Mouse (Mus musculus) neural tube, embryonic 15.5 days (tissue): ENCODE measurements around the gene Cdrt4. TPM values are rescaled to one million over a fixed set of nuclear protein-coding genes. Genes with fewer than 3 reads are reported as not detected.

ENCODE experiments used
- ATAC-seq: fragments of 200-750 bp; cut with Nextera tagmentation; 2 replicates; pipeline ENCODE4 v1.8.0; 2017; ENCODE audit warnings: mild to moderate bottlenecking, moderate TSS enrichment, moderate library complexity; ENCODE audit not compliant: low FRiP score
- H3K27ac ChIP-seq: fragments of 300-500 bp; sonication (generic); replicated peaks from 2 replicates; pipeline ENCODE4 v1.5.1; 2015; ENCODE audit warnings: mild to moderate bottlenecking, inconsistent platforms
- H3K27me3 ChIP-seq: fragments of 300-500 bp; sonication (generic); replicated peaks from 2 replicates; pipeline ENCODE4 v1.6.1; 2015; ENCODE audit warnings: inconsistent platforms
- H3K36me3 ChIP-seq: fragments of 300-500 bp; sonication (generic); 2 replicates; pipeline ENCODE4 v1.6.1; 2015; ENCODE audit warnings: inconsistent platforms
- H3K4me1 ChIP-seq: fragments of 300-500 bp; sonication (generic); 2 replicates; pipeline ENCODE4 v1.6.1; 2015; ENCODE audit warnings: inconsistent platforms
- H3K4me2 ChIP-seq: fragments of 300-500 bp; sonication (generic); 2 replicates; pipeline ENCODE4 v1.6.1; 2015; ENCODE audit warnings: inconsistent platforms, mild to moderate bottlenecking, moderate library complexity
- H3K4me3 ChIP-seq: fragments of 300-500 bp; sonication (generic); replicated peaks from 2 replicates; pipeline ENCODE4 v1.5.1; 2015; ENCODE audit warnings: mild to moderate bottlenecking, inconsistent platforms
- H3K9ac ChIP-seq: fragments of 300-500 bp; sonication (generic); replicated peaks from 2 replicates; pipeline ENCODE4 v1.6.1; 2015; ENCODE audit warnings: mild to moderate bottlenecking, inconsistent platforms
- H3K9me3 ChIP-seq: fragments of 300-500 bp; sonication (generic); replicated peaks from 2 replicates; pipeline ENCODE4 v1.6.1; 2016; ENCODE audit warnings: inconsistent platforms
- WGBS: fragments of 180-500 bp; shearing (Covaris S2); methylation state at CpG from one replicate; pipeline ENCODE4 v1.1.7; 2015; ENCODE audit warnings: mixed read lengths; 5-methylcytosine and 5-hydroxymethylcytosine counted together
- polyA plus RNA-seq: library from polyadenylated mRNA; unstranded; fragments of >200 nt; fragmentation: Nextera tagmentation; extraction: Ambion mirVana; gene quantifications from 2 replicates; pipeline ENCODE4 v1.2.1, GENCODE M21; 2015

Gene Cdrt4
- polyA plus RNA-seq, 1 experiment from 2014 or later, result not detected

DNA sequence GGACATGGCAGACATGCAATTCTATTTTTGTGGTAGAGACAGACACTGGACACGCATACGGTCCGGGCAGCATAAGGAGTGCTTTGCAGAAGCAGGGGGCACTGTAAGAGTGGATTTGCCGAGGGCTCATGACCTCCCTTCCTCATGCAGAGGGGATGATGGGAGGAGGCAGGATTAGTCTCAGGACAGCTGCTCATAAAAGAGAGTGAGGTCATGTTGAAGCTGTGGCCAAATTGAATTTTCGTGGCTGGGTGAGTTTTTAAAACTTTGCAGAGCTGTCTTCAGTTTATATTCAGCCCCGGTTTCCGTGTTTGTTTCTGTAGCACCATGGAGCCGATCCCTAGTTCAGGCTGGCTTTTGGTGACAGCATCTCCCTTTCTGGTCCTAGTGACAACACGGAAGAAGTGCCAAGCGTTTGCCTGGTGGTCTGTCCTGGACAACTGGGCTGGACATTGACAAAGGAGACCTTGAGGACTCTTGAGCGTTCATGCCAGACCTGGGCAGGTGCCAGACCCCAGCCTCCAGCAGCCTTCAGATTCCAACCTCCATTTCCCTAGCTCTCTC lies 46.8 kb downstream of the Cdrt4 start:
- peak; percentile 38; the same call in 1 of the 2 replicates for ATAC-seq
- Histone ChIP-seq H3K27me3 (no peaks in the 10 kb centered on the region), H3K4me3 (no peak overlapping the region), H3K9me3 (no peaks in the 10 kb centered on the region), H3K9ac (no peak overlapping the region), H3K27ac (peak overlapping the region; percentile 58), H3K36me3 (no peaks in the 10 kb centered on the region), H3K4me2 (no peak overlapping the region), H3K4me1 (peaks cover 16% of the 10 kb centered on the region)
- WGBS, result 38% methylated on average over 11 of the region's 11 CpGs

DNA sequence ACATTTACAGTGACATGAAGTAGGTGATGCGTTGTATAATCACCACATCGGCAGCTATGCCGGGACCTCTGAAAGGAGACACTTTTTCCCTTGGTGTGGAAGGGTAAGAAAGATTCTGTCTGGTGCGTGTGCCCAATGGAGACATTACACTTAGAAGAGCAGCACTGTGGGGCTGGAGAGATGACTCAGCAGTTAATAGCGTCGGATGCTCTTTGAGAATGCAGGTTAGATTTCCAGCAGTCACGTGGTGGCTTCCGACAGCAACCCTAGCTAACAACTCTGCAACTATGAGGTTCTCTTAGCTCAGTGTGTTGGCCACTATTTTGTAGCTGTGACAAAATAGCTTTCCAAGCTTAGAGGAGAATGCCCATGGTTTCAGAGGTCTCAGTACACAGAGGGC lies 49.1 kb downstream of the Cdrt4 start:
- 95% methylated on average over 8 of the region's 8 CpGs for WGBS
- H3K9ac ChIP-seq, result no peak overlapping the region
- no peak overlapping the region for H3K27ac ChIP-seq
- H3K36me3 ChIP-seq, result no peaks in the 10 kb centered on the region
- no peaks in the 10 kb centered on the region for H3K27me3 ChIP-seq
- ATAC-seq, result no peak
- H3K4me1 ChIP-seq, result peaks cover 16% of the 10 kb centered on the region
- H3K4me3 ChIP-seq, result no peak overlapping the region
- no peak overlapping the region for H3K4me2 ChIP-seq
- H3K9me3 ChIP-seq, result no peaks in the 10 kb centered on the region

DNA sequence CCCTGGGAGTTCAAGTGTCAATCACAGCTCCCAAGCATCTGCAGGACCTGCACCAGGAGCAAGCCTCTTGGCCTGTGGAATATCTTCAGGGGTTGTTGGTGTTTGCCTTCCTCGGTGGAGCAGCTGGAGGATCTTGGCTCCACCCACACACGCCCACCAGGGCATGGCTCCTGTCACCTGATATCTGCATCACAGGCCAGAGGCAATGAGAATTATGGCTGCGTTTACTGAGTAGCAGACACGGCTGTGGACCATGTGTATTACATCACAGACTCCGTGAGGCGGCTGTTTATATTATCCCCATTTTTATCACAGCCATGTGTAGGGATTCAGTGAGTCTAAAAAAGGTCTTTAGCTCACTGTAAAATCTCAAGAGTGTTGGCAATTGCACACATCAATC lies 53.6 kb downstream of the Cdrt4 start:
- no peak overlapping the region for H3K4me2 ChIP-seq
- no peak overlapping the region for H3K4me3 ChIP-seq
- H3K9ac ChIP-seq, result no peak overlapping the region
- no peaks in the 10 kb centered on the region for H3K4me1 ChIP-seq
- WGBS, result 57% methylated on average over 6 of the region's 6 CpGs
- no peak overlapping the region for H3K27ac ChIP-seq
- no peaks in the 10 kb centered on the region for H3K27me3 ChIP-seq
- ATAC-seq, result no peak
- no peaks in the 10 kb centered on the region for H3K9me3 ChIP-seq
- no peaks in the 10 kb centered on the region for H3K36me3 ChIP-seq

- no peak for ATAC-seq
- H3K27ac ChIP-seq, result no peak overlapping the region
- WGBS, result 90% methylated on average over 5 of the region's 5 CpGs
- no peaks in the 10 kb centered on the region for H3K4me1 ChIP-seq
- H3K9ac ChIP-seq, result no peak overlapping the region
- H3K27me3 ChIP-seq, result no peaks in the 10 kb centered on the region
- H3K4me3 ChIP-seq, result no peak overlapping the region
- no peaks in the 10 kb centered on the region for H3K36me3 ChIP-seq
- no peaks in the 10 kb centered on the region for H3K9me3 ChIP-seq
- no peak overlapping the region for H3K4me2 ChIP-seq
These were observed 56.4 kb downstream of the Cdrt4 start for GRCm38 (mm10) chr11:63007376-63007775.

DNA sequence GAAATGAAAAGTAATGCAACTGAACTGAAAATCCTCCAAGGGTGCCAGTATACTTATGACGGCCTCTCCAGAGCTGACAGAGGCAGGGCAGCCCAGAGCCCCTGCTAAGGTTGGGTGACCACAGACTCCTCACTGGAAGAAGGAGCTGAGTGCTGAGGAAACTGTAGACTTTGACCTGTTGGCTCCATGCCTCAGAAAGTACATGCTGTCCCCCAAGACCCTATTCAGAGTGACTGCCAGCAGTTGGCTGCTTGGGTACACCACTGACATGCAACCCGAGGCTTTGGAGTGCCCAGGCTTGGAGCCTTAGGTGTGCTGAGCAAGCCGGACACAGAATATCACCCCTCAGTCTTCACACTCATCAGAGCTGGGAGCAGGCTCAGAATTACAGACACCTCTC lies 57.0 kb downstream of the Cdrt4 start:
- ATAC-seq, result no peak

GRCm38 (mm10) chr11:63009761-63010160 lies 58.8 kb downstream of the Cdrt4 start:
- WGBS, result 72% methylated on average over 3 of the region's 3 CpGs

More for the DNA sequence above, 57.0 kb downstream of the Cdrt4 start:
- Histone ChIP-seq H3K4me3 (no peak overlapping the region), H3K27me3 (no peaks in the 10 kb centered on the region), H3K9me3 (no peaks in the 10 kb centered on the region), H3K27ac (no peak overlapping the region), H3K36me3 (no peaks in the 10 kb centered on the region), H3K4me2 (no peak overlapping the region), H3K9ac (no peak overlapping the region), H3K4me1 (no peaks in the 10 kb centered on the region)
- 88% methylated on average over 3 of the region's 3 CpGs for WGBS

GRCm38 (mm10) chr11:63017327-63018082 lies 66.5 kb downstream of the Cdrt4 start:
- Histone ChIP-seq H3K4me1 (peaks cover 19% of the 10 kb centered on the region), H3K27ac (peak overlapping the region; percentile 54; the same call in 1 of the 2 replicates), H3K4me2 (no peak overlapping the region), H3K9me3 (no peaks in the 10 kb centered on the region), H3K4me3 (no peak overlapping the region), H3K36me3 (no peaks in the 10 kb centered on the region), H3K27me3 (no peaks in the 10 kb centered on the region), H3K9ac (no peak overlapping the region)
- no peak for ATAC-seq
- 47% methylated on average over 6 of the region's 6 CpGs for WGBS

More at GRCm38 (mm10) chr11:63009761-63010160, 58.8 kb downstream of the Cdrt4 start:
- no peaks in the 10 kb centered on the region for H3K4me1 ChIP-seq
- H3K4me3 ChIP-seq, result no peak overlapping the region
- H3K27me3 ChIP-seq, result no peaks in the 10 kb centered on the region
- H3K4me2 ChIP-seq, result no peak overlapping the region
- H3K9ac ChIP-seq, result no peak overlapping the region
- no peaks in the 10 kb centered on the region for H3K9me3 ChIP-seq
- ATAC-seq, result no peak
- H3K27ac ChIP-seq, result no peak overlapping the region
- no peaks in the 10 kb centered on the region for H3K36me3 ChIP-seq

GRCm38 (mm10) chr11:63018083-63018622 lies 67.2 kb downstream of the Cdrt4 start:
- ATAC-seq, result no peak

GRCm38 (mm10) chr11:63020633-63021032 lies 69.6 kb downstream of the Cdrt4 start:
- Histone ChIP-seq H3K4me2 (no peak overlapping the region), H3K4me1 (peaks cover 19% of the 10 kb centered on the region), H3K4me3 (no peak overlapping the region), H3K36me3 (no peaks in the 10 kb centered on the region), H3K9me3 (no peaks in the 10 kb centered on the region), H3K27me3 (no peaks in the 10 kb centered on the region), H3K27ac (no peak overlapping the region), H3K9ac (no peak overlapping the region)
- no peak for ATAC-seq

More at GRCm38 (mm10) chr11:63018083-63018622, 67.2 kb downstream of the Cdrt4 start:
- 71% methylated on average over 6 of the region's 6 CpGs for WGBS
- Histone ChIP-seq H3K27ac (no peak overlapping the region), H3K36me3 (no peaks in the 10 kb centered on the region), H3K9me3 (no peaks in the 10 kb centered on the region), H3K4me3 (no peak overlapping the region), H3K4me2 (no peak overlapping the region), H3K27me3 (no peaks in the 10 kb centered on the region), H3K9ac (no peak overlapping the region), H3K4me1 (peaks cover 19% of the 10 kb centered on the region)

GRCm38 (mm10) chr11:63021141-63021806 lies 70.3 kb downstream of the Cdrt4 start:
- 76% methylated on average over 5 of the region's 5 CpGs for WGBS
- H3K9me3 ChIP-seq, result no peaks in the 10 kb centered on the region
- no peak overlapping the region for H3K4me3 ChIP-seq
- no peak overlapping the region for H3K27ac ChIP-seq
- no peak for ATAC-seq
- no peak overlapping the region for H3K4me2 ChIP-seq
- H3K36me3 ChIP-seq, result no peaks in the 10 kb centered on the region
- H3K27me3 ChIP-seq, result no peaks in the 10 kb centered on the region
- H3K9ac ChIP-seq, result no peak overlapping the region
- peaks cover 19% of the 10 kb centered on the region for H3K4me1 ChIP-seq

DNA sequence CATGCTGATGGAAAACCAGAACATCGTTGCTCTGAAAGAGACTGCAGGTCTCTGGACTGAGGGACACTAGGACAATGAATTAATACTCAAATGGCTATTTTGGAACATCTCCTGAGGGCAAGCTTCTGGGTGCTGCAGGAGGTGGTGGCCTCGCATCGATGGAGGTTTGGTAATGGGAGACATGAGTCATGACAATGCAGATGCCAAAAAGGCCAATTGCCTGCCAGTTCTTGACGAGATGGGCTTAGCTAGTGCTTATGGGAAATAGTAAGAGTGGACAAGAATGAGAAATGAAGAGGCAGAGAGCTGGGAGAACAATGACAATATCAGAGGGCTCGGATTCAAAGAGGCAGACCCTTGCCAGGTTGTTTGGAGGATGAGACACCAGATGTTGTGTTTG lies 72.5 kb downstream of the Cdrt4 start:
- ATAC-seq, result no peak
- no peaks in the 10 kb centered on the region for H3K9me3 ChIP-seq
- WGBS, result 84% methylated on average over 5 of the region's 5 CpGs
- no peak overlapping the region for H3K4me2 ChIP-seq
- no peaks in the 10 kb centered on the region for H3K27me3 ChIP-seq
- no peaks in the 10 kb centered on the region for H3K36me3 ChIP-seq
- H3K9ac ChIP-seq, result no peak overlapping the region
- H3K4me1 ChIP-seq, result peaks cover 13% of the 10 kb centered on the region
- H3K4me3 ChIP-seq, result no peak overlapping the region
- H3K27ac ChIP-seq, result no peak overlapping the region

DNA sequence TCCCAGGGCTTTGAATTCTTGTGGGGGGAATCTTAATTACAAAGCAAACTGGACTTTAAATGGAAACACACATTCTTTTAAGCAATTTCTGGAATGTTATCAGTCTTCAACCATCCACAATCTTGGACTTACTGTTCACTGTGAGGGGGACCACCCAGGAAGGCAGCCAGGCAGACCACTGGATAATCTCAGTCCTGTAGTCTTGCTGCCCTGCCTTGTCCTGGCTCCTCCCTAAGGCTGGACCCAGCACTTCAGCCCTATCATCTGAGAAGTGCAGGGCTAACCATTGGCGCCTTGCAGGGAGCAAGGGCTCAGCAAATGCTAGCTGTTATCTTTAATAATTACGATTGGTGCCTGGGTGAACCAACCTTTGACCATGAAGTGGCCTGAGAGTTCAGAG lies 73.1 kb downstream of the Cdrt4 start:
- Histone ChIP-seq H3K4me3 (no peak overlapping the region), H3K4me1 (peaks cover 10% of the 10 kb centered on the region), H3K36me3 (no peaks in the 10 kb centered on the region), H3K27me3 (no peaks in the 10 kb centered on the region), H3K4me2 (no peak overlapping the region), H3K9ac (no peak overlapping the region), H3K9me3 (no peaks in the 10 kb centered on the region), H3K27ac (no peak overlapping the region)
- 74% methylated on average over 2 of the region's 2 CpGs for WGBS
- no peak for ATAC-seq
